Mouse (Mus musculus) embryonic facial prominence, embryonic 10.5 days (tissue): Measurements from ENCODE around the gene Tmem170. TPM values are rescaled to one million over a fixed set of nuclear protein-coding genes. Genes with fewer than 3 reads are reported as not detected.
A peak's percentile ranks its signal among the peaks of the same experiment; 100 is the strongest.

Experiments
- DNase-seq: peaks from one replicate; pipeline ENCODE4 v3.0.0-alpha.2; 2017; ENCODE audit warnings: low spot score
- H3K27ac ChIP-seq: fragments of 300-500 bp; sonication (generic); replicated peaks from 2 replicates; pipeline ENCODE4 v1.5.1; 2016; ENCODE audit warnings: mild to moderate bottlenecking
- H3K27me3 ChIP-seq: fragments of 300-500 bp; sonication (generic); replicated peaks from 2 replicates; pipeline ENCODE4 v1.6.1; 2016; ENCODE audit warnings: low read depth, mild to moderate bottlenecking; ENCODE audit not compliant: poor library complexity, severe bottlenecking
- H3K36me3 ChIP-seq: fragments of 300-500 bp; sonication (generic); replicated peaks from 2 replicates; pipeline ENCODE4 v1.6.1; 2016; ENCODE audit warnings: mild to moderate bottlenecking, moderate library complexity
- H3K4me1 ChIP-seq: fragments of 300-500 bp; sonication (generic); 2 replicates; pipeline ENCODE4 v1.6.1; 2016
- H3K4me3 ChIP-seq: fragments of 300-500 bp; sonication (generic); 2 replicates; pipeline ENCODE4 v1.5.1; 2016; ENCODE audit warnings: mild to moderate bottlenecking, moderate library complexity
- H3K9me3 ChIP-seq: fragments of 300-500 bp; sonication (generic); 2 replicates; pipeline ENCODE4 v1.6.1; 2016; ENCODE audit warnings: mild to moderate bottlenecking
- WGBS: fragments of 180-500 bp; shearing (Covaris S2); methylation state at CpG from one replicate; pipeline ENCODE4 v1.1.7; 2016; 5-methylcytosine and 5-hydroxymethylcytosine counted together
- polyA plus RNA-seq: library from polyadenylated mRNA; unstranded; fragments of >200 nt; fragmentation: Nextera tagmentation; extraction: Ambion mirVana; gene quantifications from 2 replicates; pipeline ENCODE4 v1.2.1, GENCODE M21; 2016

Tmem170 gene
- 10.5 and 11.0 TPM in 2 replicates for polyA plus RNA-seq

DNA sequence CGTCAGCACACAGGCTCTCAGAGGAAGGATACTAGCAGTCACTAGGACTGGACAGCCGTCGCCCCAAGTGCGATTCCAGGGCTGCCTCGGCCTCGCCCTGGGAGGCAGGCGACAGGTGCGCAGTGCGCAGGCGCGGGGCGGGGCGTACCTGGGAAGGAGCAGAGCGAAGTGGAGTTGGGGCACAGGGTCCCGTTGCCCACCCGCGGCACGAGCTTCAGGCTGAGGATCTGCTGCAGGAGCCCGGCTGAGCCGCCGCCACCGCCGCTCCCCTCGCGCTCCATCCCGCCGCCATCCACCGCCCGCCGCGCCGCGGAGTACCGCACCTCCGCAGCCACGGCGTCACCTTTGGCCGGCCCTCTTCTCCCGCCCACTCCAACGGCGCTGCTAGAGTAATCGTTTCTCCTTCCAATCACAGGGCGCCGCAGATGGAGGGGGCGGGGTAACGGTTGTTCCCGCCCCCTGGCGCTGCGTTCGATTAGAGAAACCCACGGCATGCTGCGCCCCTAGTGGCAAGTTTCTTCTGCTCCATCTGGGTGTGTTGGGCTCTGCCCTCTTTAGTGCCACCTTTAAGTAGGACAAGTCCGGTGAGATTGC, at the start of gene Tmem170:
Tmem170 (minus strand) TSS at position 396 of the 594 bp plus-strand sequence.
- WGBS, result under 1% methylated on average over 53 of the region's 53 CpGs
- no peaks in the 10 kb centered on the region for H3K27me3 ChIP-seq
- peak within 1 kb of the TSS; percentile 91 for H3K27ac ChIP-seq
- DNase-seq, result peak; percentile 98
- H3K4me1 ChIP-seq, result peaks cover 9% of the 10 kb centered on the region
- H3K36me3 ChIP-seq, result peaks cover 12% of the 10 kb centered on the region; the same call in 1 of the 2 replicates
- H3K4me3 ChIP-seq, result peak within 1 kb of the TSS; percentile 84
- H3K9me3 ChIP-seq, result no peaks in the 10 kb centered on the region

DNA sequence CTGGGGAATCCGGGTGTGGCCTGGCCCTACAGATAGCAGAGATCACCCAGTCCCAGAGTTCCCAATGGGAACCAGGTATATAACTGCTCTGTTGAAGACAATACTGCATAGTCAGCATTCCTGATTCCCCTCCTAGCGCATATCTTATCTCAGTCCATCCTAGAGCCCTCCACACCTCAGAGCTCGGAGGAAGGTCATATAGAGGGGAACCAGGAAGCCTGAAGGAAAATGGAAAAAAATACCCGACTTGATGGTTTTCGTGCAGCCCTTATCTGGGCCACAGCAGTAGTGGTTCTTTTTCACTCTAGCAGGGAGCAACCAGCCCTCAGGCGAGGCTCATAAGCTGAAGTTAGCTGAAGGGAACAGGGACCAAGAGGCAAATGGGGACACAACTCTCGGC, 48.4 kb upstream of the Tmem170 start:
- no peaks in the 10 kb centered on the region for H3K9me3 ChIP-seq
- no peaks in the 10 kb centered on the region for H3K27me3 ChIP-seq
- H3K4me3 ChIP-seq, result no peak overlapping the region
- no peak overlapping the region for H3K27ac ChIP-seq
- 84% methylated on average over 7 of the region's 7 CpGs for WGBS
- no peaks in the 10 kb centered on the region for H3K4me1 ChIP-seq
- DNase-seq, result no peak
- H3K36me3 ChIP-seq, result peaks cover 3% of the 10 kb centered on the region; the same call in 1 of the 2 replicates

DNA sequence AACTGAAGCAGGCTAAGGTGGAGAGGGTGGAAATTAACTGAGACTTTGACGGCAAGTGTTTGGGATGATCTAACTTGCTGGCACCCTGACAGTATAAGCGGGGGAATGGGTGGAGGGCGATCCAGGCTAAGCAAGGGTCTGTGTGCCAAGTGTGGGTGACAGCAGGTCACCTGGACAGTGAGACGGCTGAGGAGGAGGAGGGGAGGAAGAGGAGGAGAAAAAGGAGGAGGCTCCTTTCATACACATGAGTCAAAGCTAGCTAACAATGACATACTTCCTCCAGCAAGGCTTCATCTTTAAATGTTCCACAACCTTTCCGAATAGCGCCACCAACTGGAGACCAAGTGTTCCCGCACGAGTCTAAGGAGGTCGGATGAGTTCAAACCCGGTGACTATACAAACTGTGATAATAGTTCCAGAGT, 46.8 kb upstream of the Tmem170 start:
- Histone ChIP-seq H3K36me3 (peaks cover 10% of the 10 kb centered on the region), H3K4me1 (no peaks in the 10 kb centered on the region), H3K27ac (no peak overlapping the region; the same call in 1 of the 2 replicates), H3K27me3 (no peaks in the 10 kb centered on the region), H3K9me3 (no peaks in the 10 kb centered on the region), H3K4me3 (no peak overlapping the region)
- peak; percentile 34 for DNase-seq
- WGBS, result 36% methylated on average over 10 of the region's 10 CpGs

GRCm38 (mm10) chr8:111920971-111921370, 44.4 kb upstream of the Tmem170 start:
- Histone ChIP-seq H3K36me3 (peaks cover 14% of the 10 kb centered on the region), H3K27ac (no peak overlapping the region), H3K4me1 (no peaks in the 10 kb centered on the region), H3K27me3 (no peaks in the 10 kb centered on the region), H3K9me3 (no peaks in the 10 kb centered on the region), H3K4me3 (no peak overlapping the region)
- WGBS, result 85% methylated on average over 4 of the region's 4 CpGs
- no peak for DNase-seq

DNA sequence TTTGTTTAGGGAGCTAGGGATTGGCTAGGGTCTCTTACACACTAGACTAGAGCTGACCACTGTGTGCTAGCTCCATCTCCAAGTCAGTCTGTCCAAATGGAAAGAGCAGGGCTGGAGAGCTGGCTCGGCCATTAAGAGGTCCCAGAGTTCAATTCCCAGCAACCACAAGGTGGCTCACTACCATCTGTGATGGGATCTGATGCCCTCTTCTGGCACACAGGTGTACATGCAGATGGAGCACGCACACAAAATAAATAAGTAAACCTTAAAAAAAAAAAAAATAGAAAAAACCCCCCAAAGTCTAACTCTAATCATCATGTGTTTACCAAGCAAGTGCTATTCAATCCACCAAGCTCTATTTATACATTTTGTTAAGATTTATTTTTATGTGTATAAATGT, 43.1 kb upstream of the Tmem170 start:
- Histone ChIP-seq H3K9me3 (no peaks in the 10 kb centered on the region), H3K27me3 (no peaks in the 10 kb centered on the region), H3K4me1 (no peaks in the 10 kb centered on the region), H3K27ac (no peak overlapping the region), H3K36me3 (peaks cover 14% of the 10 kb centered on the region), H3K4me3 (no peak overlapping the region)
- WGBS, result 76% methylated on average over 2 of the region's 2 CpGs
- DNase-seq, result no peak

DNA sequence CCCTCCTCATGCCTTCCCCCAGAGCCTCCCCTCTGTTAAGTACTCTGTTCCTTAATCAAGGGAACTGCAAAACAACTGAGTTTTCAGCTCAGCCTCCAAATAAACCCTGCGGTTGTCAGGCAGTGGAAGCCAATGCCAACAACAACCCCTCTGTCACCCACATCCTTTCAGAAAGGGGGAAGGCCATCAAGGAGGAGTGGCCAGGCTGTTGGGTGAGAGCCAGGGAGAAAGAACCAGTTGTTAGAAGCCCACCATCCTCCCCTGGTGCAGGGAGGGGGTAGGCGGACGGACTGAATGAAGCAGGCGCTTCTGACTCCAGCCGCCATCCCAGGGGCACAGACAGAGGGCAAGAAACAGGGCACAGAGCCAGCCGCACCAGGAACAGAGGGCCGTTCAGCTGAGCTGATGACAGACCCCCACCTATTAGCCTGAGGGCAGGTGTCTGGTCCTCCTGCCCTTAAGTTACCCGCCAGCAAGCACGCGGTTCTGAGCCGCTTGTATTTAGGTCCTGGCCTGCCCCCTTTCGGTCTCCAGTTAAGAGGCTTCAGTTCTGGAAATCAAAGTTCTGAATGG, 36.4 kb upstream of the Tmem170 start:
- no peak overlapping the region for H3K4me3 ChIP-seq
- H3K27ac ChIP-seq, result no peak overlapping the region
- H3K27me3 ChIP-seq, result peaks cover 55% of the 10 kb centered on the region
- no peaks in the 10 kb centered on the region for H3K9me3 ChIP-seq
- H3K4me1 ChIP-seq, result peaks cover 20% of the 10 kb centered on the region
- peaks cover 3% of the 10 kb centered on the region for H3K36me3 ChIP-seq
- DNase-seq, result peak; percentile 51
- WGBS, result 26% methylated on average over 12 of the region's 12 CpGs

GRCm38 (mm10) chr8:111911572-111911971, 35.0 kb upstream of the Tmem170 start:
- H3K9me3 ChIP-seq, result no peaks in the 10 kb centered on the region
- H3K27me3 ChIP-seq, result peaks cover 55% of the 10 kb centered on the region

DNA sequence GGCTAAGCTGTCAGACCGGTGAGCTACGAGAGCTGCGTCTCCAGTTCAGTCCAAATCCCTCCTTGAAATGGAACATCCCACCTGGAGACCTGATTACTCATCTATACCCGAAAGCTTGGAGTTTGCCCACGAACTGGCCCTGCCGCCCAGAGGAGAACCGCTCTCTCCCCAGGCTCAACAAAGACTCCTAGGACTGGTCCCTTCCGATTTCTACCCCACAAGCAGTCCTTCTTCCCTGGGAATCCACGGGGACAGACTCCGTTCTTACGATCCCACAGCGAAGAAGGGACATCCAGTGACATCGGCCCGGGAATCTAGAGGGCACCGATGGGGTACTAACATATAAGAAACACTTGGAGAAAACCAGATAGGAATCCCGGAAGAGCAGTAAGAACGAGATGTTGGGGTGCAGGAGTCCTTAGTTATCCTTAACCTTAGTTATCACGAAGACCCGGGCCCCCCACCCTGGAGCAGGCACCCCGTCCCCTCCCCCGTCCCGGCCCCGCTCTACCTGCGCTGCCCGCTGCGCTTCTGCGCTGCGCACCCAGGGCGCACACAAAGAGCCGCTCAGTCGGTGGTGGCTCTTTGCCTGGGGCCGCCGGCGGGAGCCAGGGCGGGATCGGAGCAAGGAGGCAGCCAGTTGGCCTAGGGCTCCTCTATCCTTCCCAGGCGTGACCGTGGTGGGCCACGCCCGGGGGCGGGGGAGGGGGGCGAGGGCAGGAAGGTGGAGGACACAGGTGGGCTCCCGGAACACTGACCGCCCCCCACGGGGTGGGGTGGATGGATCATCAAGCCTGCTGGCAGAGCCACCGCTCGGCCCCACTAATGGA, 33.3 kb upstream of the Tmem170 start, which contains the start of gene Chst5:
Chst5 (minus strand) TSS at position 827 of the 830 bp plus-strand sequence.
- Histone ChIP-seq H3K9me3 (no peaks in the 10 kb centered on the region), H3K4me1 (peaks cover 20% of the 10 kb centered on the region), H3K36me3 (no peaks in the 10 kb centered on the region; the same call in 1 of the 2 replicates), H3K27ac (peak within 1 kb of the TSS; percentile 75), H3K27me3 (peaks cover 55% of the 10 kb centered on the region), H3K4me3 (peak within 1 kb of the TSS; percentile 64)
- DNase-seq, result peak; percentile 73
- WGBS, result 5% methylated on average over 47 of the region's 47 CpGs

More at GRCm38 (mm10) chr8:111911572-111911971, 35.0 kb upstream of the Tmem170 start:
- peaks cover under 1% of the 10 kb centered on the region for H3K36me3 ChIP-seq
- 51% methylated on average over 7 of the region's 7 CpGs for WGBS
- no peak overlapping the region for H3K27ac ChIP-seq
- peaks cover 20% of the 10 kb centered on the region for H3K4me1 ChIP-seq
- DNase-seq, result no peak
- no peak overlapping the region for H3K4me3 ChIP-seq

DNA sequence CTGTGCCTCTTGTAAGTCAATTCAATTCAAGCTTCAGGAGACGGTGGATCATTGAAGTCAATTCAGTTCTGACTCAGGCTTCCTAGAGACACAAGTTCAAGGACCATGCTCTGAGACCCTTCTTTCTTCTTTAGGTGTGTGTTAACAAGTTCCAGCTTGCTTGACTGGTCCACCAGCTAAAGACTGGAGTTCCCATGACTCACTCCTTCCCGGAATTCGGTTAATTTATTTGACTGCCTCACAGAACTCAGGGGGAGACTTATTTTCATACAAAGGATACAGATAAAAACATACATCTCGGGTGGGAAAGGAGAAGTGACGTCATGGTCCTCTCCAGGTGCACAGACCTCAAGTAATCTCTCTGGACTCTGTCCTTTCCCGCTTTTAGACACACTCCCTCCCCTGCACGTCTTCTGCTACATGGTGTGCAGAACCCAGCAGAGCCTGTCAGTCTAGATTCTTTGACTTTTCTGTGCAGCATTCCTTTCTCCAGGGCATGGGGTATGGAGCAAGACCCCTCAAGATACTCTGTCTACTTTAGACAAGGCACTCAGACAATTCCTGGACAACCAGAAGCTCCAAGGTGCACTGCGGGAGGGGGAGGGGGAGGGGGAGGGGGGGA, 29.1 kb upstream of the Tmem170 start:
- Histone ChIP-seq H3K27me3 (peaks cover 22% of the 10 kb centered on the region), H3K27ac (no peak overlapping the region), H3K4me3 (no peak overlapping the region), H3K36me3 (no peaks in the 10 kb centered on the region), H3K4me1 (peaks cover 26% of the 10 kb centered on the region), H3K9me3 (no peaks in the 10 kb centered on the region)
- DNase-seq, result no peak
- WGBS, result 72% methylated on average over 8 of the region's 8 CpGs

- 14% methylated on average over 5 of the region's 5 CpGs for WGBS
- Histone ChIP-seq H3K9me3 (no peaks in the 10 kb centered on the region), H3K27me3 (no peaks in the 10 kb centered on the region), H3K27ac (no peak overlapping the region), H3K4me3 (no peak overlapping the region), H3K36me3 (no peaks in the 10 kb centered on the region), H3K4me1 (peaks cover 18% of the 10 kb centered on the region)
- peak; percentile 56 for DNase-seq
These were observed 25.5 kb upstream of the Tmem170 start for GRCm38 (mm10) chr8:111902080-111902479.

DNA sequence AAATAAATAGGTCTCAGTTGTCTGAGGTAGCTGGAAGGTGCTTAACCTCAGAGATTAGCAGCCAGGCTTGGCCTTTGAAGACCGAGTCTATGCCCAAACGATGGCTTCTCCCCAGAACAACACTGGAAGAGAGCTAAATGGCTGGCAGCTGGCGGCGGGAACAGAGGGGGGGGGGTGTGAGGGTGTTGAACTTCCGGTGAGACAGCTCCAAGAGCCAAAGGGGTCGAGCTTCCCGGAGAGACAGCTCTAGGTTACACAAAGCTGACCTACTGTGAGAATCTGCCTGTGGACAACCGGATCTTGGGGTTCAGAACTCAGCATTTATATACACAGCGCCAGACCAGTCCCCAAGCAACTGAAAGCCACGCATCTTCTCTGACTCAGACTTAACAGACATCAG, 22.0 kb upstream of the Tmem170 start:
- WGBS, result 36% methylated on average over 10 of the region's 10 CpGs
- H3K27ac ChIP-seq, result no peak overlapping the region
- peak; percentile 44 for DNase-seq
- H3K27me3 ChIP-seq, result no peaks in the 10 kb centered on the region
- no peaks in the 10 kb centered on the region for H3K9me3 ChIP-seq
- no peaks in the 10 kb centered on the region for H3K36me3 ChIP-seq
- no peak overlapping the region for H3K4me3 ChIP-seq
- H3K4me1 ChIP-seq, result peaks cover 18% of the 10 kb centered on the region

DNA sequence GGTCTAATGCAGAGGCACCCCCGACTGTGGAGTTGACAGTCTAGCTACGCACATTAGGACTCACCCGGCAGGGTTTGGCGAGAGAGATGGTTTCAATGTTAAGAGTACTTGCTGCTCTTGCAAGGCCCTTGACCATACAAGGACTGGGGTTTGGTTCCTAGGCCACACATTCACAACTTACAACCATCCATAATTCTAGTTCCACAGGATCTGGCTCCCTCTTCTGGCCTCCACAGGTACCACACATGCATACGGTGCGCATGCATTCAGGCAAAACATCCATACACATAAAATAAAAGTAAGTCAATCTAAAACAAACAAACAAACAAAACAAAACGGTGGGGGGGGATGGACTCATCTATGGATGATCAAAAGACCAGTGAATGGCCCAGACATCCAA, 18.4 kb upstream of the Tmem170 start:
- DNase-seq, result no peak
- Histone ChIP-seq H3K36me3 (no peaks in the 10 kb centered on the region), H3K9me3 (no peaks in the 10 kb centered on the region), H3K4me1 (peaks cover 20% of the 10 kb centered on the region), H3K4me3 (no peak overlapping the region), H3K27me3 (peaks cover 27% of the 10 kb centered on the region), H3K27ac (no peak overlapping the region)
- WGBS, result 85% methylated on average over 7 of the region's 7 CpGs
